In the genomic region with DNA sequence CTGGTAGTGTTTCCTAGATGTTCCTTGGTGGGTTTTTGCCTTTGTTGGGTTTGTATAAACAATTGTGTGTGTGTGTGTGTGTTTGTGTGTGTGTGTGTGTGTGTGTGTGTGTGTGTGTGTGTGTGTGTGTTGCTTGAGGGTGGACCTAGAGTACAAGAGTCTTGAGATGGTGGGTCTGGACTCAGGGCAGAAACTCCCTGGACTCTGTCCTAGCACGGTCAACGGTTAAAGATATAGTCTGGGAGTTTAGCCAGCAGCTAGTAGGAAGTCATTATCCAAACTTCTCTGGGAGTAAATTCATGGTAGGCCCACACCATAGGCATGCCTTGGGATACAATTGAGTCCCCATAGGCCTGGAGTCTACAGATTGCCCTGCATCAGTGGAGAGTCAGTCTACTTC, we compare ENCODE assay signal across 23 mouse cellular contexts. TPM values are rescaled to one million over a fixed set of nuclear protein-coding genes. Genes with fewer than 3 reads are reported as not detected.
"Had no signal": no experiment of that assay in that cellular context is flagged by ENCODE, and none has a peak within 500 bp of the region (broad histone marks: within the 10 kb centered on the region; RNA-seq: fewer than 3 reads in every experiment).

No protein-coding gene starts in this region.

- H3K36me3 ChIP-seq: limb, embryonic 12.5 days; limb, embryonic 15.5 days; liver, embryonic 13.5 days; stomach, embryonic 15.5 days had no signal

- H3K4me2 ChIP-seq: limb, embryonic 12.5 days; limb, embryonic 15.5 days; liver, embryonic 13.5 days; midbrain, embryonic 11.5 days; stomach, embryonic 15.5 days had no signal

- ATAC-seq: hindbrain, postnatal 0 days; inflammation-experienced regulatory T-cells, adult 6 months; intestine, embryonic 16.5 days had no signal

- H3K4me3 ChIP-seq: limb, embryonic 12.5 days; limb, embryonic 15.5 days; liver, embryonic 13.5 days; stomach, embryonic 15.5 days had no signal

- H3K9me3 ChIP-seq: limb, embryonic 12.5 days; limb, embryonic 15.5 days; liver, embryonic 13.5 days; stomach, embryonic 15.5 days had no signal

- H3K27ac ChIP-seq: hindbrain, postnatal 0 days; limb, embryonic 12.5 days; limb, embryonic 15.5 days; liver, embryonic 13.5 days; stomach, embryonic 15.5 days had no signal

- H3K27me3 ChIP-seq: limb, embryonic 15.5 days; stomach, embryonic 15.5 days had no signal

- H3K4me1 ChIP-seq: limb, embryonic 12.5 days; limb, embryonic 15.5 days; liver, embryonic 13.5 days had no signal

- H3K9ac ChIP-seq: limb, embryonic 12.5 days; limb, embryonic 15.5 days; liver, embryonic 13.5 days; stomach, embryonic 15.5 days had no signal

- DNase-seq: left cerebral cortex, postnatal 4 days; liver, embryonic 13.5 days; lung, adult 2 months; lung, postnatal 14 days; lung, postnatal 4 days; midbrain, embryonic 14.5 days; thymus, postnatal 25 days had no signal

RNA-seq across cellular contexts. Expression of gene Noxa1, which starts 7.1 kb away (rescaled TPM):
- total RNA-seq: hindbrain, postnatal 0 days; layer of hippocampus, adult 18-20 months; layer of hippocampus, postnatal 14 days; left cerebral cortex, adult 8-10 months; left cerebral cortex, postnatal 14 days; left cerebral cortex, postnatal 4 days; megakaryocyte progenitor cell, adult 5-6 weeks; midbrain, postnatal 0 days had no signal
- polyA plus RNA-seq: hindbrain, postnatal 0 days; limb, embryonic 12.5 days; midbrain, embryonic 11.5 days; midbrain, embryonic 14.5 days; midbrain, postnatal 0 days; neural tube, embryonic 14.5 days had no signal

RNA-seq across cellular contexts. Expression of gene Entpd8, which starts 7.7 kb away (rescaled TPM):
- total RNA-seq: hindbrain, postnatal 0 days; layer of hippocampus, adult 18-20 months; layer of hippocampus, postnatal 14 days; left cerebral cortex, adult 8-10 months; left cerebral cortex, postnatal 14 days; left cerebral cortex, postnatal 4 days; megakaryocyte progenitor cell, adult 5-6 weeks; megakaryocyte-erythroid progenitor cell, adult 5-6 weeks; midbrain, postnatal 0 days had no signal
- polyA plus RNA-seq: hindbrain, postnatal 0 days; limb, embryonic 12.5 days; limb, embryonic 15.5 days; midbrain, embryonic 11.5 days; midbrain, embryonic 14.5 days; midbrain, postnatal 0 days; neural tube, embryonic 11.5 days had no signal
